Mouse (Mus musculus) liver, postnatal 0 days (tissue): ENCODE results near the gene Rufy1. TPM values are rescaled to one million over a fixed set of nuclear protein-coding genes. Genes with fewer than 3 reads are reported as not detected.

Source experiments
- ATAC-seq: fragments of 200-750 bp; cut with Nextera tagmentation; 2 replicates; pipeline ENCODE4 v1.8.0; 2017; ENCODE audit warnings: mild to moderate bottlenecking, moderate library complexity
- DNase-seq: peaks from one replicate; pipeline ENCODE4 v3.0.0-alpha.2; 2016
- H3K27ac ChIP-seq: fragments of 300-500 bp; sonication (generic); 2 replicates; pipeline ENCODE4 v1.5.1; 2014; ENCODE audit warnings: antibody characterized with exemption, moderate library complexity, mild to moderate bottlenecking, low read depth
- H3K27me3 ChIP-seq: fragments of 300-500 bp; sonication (generic); 2 replicates; pipeline ENCODE4 v1.6.1; 2014; ENCODE audit warnings: low read length, control low read depth, mixed read lengths; ENCODE audit not compliant: insufficient read depth
- H3K36me3 ChIP-seq: fragments of 300-500 bp; sonication (generic); replicated peaks from 2 replicates; pipeline ENCODE4 v1.6.1; 2014; ENCODE audit warnings: mild to moderate bottlenecking, control low read depth, low read length, moderate library complexity, mixed read lengths; ENCODE audit not compliant: insufficient read depth
- H3K4me1 ChIP-seq: fragments of 300-500 bp; sonication (generic); 2 replicates; pipeline ENCODE4 v1.6.1; 2014; ENCODE audit warnings: antibody characterized with exemption, mild to moderate bottlenecking, control low read depth; ENCODE audit not compliant: insufficient read depth
- H3K4me2 ChIP-seq: fragments of 300-500 bp; sonication (generic); 2 replicates; pipeline ENCODE4 v1.6.1; 2014; ENCODE audit warnings: low read depth, mild to moderate bottlenecking, low read length, moderate library complexity, mixed read lengths
- H3K4me3 ChIP-seq: fragments of 300-500 bp; sonication (generic); 2 replicates; pipeline ENCODE4 v1.5.1; 2014; ENCODE audit warnings: low read depth, low read length
- H3K9ac ChIP-seq: fragments of 300-500 bp; sonication (generic); replicated peaks from 2 replicates; pipeline ENCODE4 v1.6.1; 2014; ENCODE audit warnings: mild to moderate bottlenecking, moderate library complexity
- H3K9me3 ChIP-seq: fragments of 300-500 bp; sonication (generic); 2 replicates; pipeline ENCODE4 v1.6.1; 2016; ENCODE audit warnings: mild to moderate bottlenecking, control low read depth, low read length, mixed read lengths
- CTCF ChIP-seq: sonication (generic); IDR thresholded peaks from 2 replicates; pipeline ENCODE4 v1.5.1; 2016; ENCODE audit warnings: antibody characterized with exemption, low read depth
- EP300 ChIP-seq: IDR thresholded peaks from 2 replicates; pipeline ENCODE4 v1.6.1; 2016; ENCODE audit warnings: antibody characterized with exemption, low read depth, mild to moderate bottlenecking
- WGBS: fragments of 180-500 bp; shearing (Covaris S2); extraction: QIAGEN DNeasy Blood & Tissue Kit; methylation state at CpG from one replicate; pipeline ENCODE4 v1.1.7; 2014; ENCODE audit not compliant: insufficient replicate concordance; 5-methylcytosine and 5-hydroxymethylcytosine counted together
- polyA plus RNA-seq: library from polyadenylated mRNA; unstranded; fragments of >200 nt; fragmentation: Nextera tagmentation; extraction: Ambion mirVana; gene quantifications from 2 replicates; pipeline ENCODE4 v1.2.1, GENCODE M21; 2015

Rufy1 gene
- polyA plus RNA-seq, 1 experiment from 2014 or later, result 7.9 TPM

GRCm38 (mm10) chr11:50376911-50377891 is 53.7 kb downstream of the Rufy1 start, which contains the start of gene Hnrnph1:
Hnrnph1 (plus strand) TSS chr11:50376990.
- peak within 1 kb of the TSS; percentile 86 for H3K9ac ChIP-seq
- peaks cover 19% of the 10 kb centered on the region for H3K4me1 ChIP-seq
- H3K36me3 ChIP-seq, result peaks cover 20% of the 10 kb centered on the region
- ATAC-seq (peak; percentile 86), DNase-seq (peak; percentile 99)
- TF ChIP-seq EP300, result peak; percentile 84
- no peak for TF ChIP-seq CTCF
- WGBS, result under 1% methylated on average over 76 of the region's 76 CpGs
- H3K27ac ChIP-seq, result peak within 1 kb of the TSS; percentile 100
- H3K4me2 ChIP-seq, result peak within 1 kb of the TSS; percentile 95
- peak within 1 kb of the TSS; percentile 72 for H3K4me3 ChIP-seq
- no peaks in the 10 kb centered on the region for H3K27me3 ChIP-seq
- H3K9me3 ChIP-seq, result no peaks in the 10 kb centered on the region

GRCm38 (mm10) chr11:50376156-50376790 is 54.7 kb downstream of the Rufy1 start:
- Histone ChIP-seq H3K4me3 (peak overlapping the region; percentile 72), H3K9ac (peak overlapping the region; percentile 85), H3K4me1 (peaks cover 17% of the 10 kb centered on the region), H3K27me3 (no peaks in the 10 kb centered on the region), H3K27ac (peak overlapping the region; percentile 100), H3K9me3 (no peaks in the 10 kb centered on the region), H3K4me2 (peak overlapping the region; percentile 95), H3K36me3 (peaks cover 14% of the 10 kb centered on the region)
- WGBS, result 38% methylated on average over 10 of the region's 10 CpGs
- no peak for DNase-seq
- no peak for ATAC-seq
- TF ChIP-seq EP300, result no peak
- TF ChIP-seq CTCF, result no peak

- ATAC-seq (no peak), DNase-seq (no peak)
- peaks cover 22% of the 10 kb centered on the region for H3K4me1 ChIP-seq
- H3K36me3 ChIP-seq, result peaks cover 12% of the 10 kb centered on the region
- no peak overlapping the region for H3K4me3 ChIP-seq
- 79% methylated on average over 5 of the region's 5 CpGs for WGBS
- TF ChIP-seq CTCF, result no peak
- TF ChIP-seq EP300, result no peak
- no peak overlapping the region for H3K9ac ChIP-seq
- H3K4me2 ChIP-seq, result no peak overlapping the region
- H3K27me3 ChIP-seq, result no peaks in the 10 kb centered on the region
- H3K9me3 ChIP-seq, result no peaks in the 10 kb centered on the region
- H3K27ac ChIP-seq, result no peak overlapping the region
Observed at GRCm38 (mm10) chr11:50375421-50375820, 55.5 kb downstream of the Rufy1 start.

GRCm38 (mm10) chr11:50374286-50375015 is 56.5 kb downstream of the Rufy1 start:
- no peak for TF ChIP-seq EP300
- Histone ChIP-seq H3K4me3 (no peak overlapping the region), H3K4me2 (no peak overlapping the region), H3K27me3 (no peaks in the 10 kb centered on the region), H3K4me1 (peaks cover 18% of the 10 kb centered on the region), H3K9ac (no peak overlapping the region), H3K36me3 (peaks cover 4% of the 10 kb centered on the region), H3K9me3 (no peaks in the 10 kb centered on the region), H3K27ac (no peak overlapping the region)
- WGBS, result 89% methylated on average over 13 of the region's 13 CpGs
- ATAC-seq (no peak), DNase-seq (no peak)

GRCm38 (mm10) chr11:50373621-50374020 is 57.3 kb downstream of the Rufy1 start:
- DNase-seq (no peak), ATAC-seq (no peak)
- no peak overlapping the region for H3K4me2 ChIP-seq
- no peaks in the 10 kb centered on the region for H3K27me3 ChIP-seq
- no peaks in the 10 kb centered on the region for H3K9me3 ChIP-seq
- peaks cover 12% of the 10 kb centered on the region for H3K4me1 ChIP-seq
- no peak overlapping the region for H3K9ac ChIP-seq
- 83% methylated on average over 1 of the region's 1 CpGs for WGBS
- H3K27ac ChIP-seq, result no peak overlapping the region
- H3K36me3 ChIP-seq, result no peaks in the 10 kb centered on the region
- no peak for TF ChIP-seq CTCF
- TF ChIP-seq EP300, result no peak
- H3K4me3 ChIP-seq, result no peak overlapping the region

GRCm38 (mm10) chr11:50373086-50373485 is 57.8 kb downstream of the Rufy1 start:
- H3K4me1 ChIP-seq, result peaks cover 12% of the 10 kb centered on the region
- DNase-seq (no peak), ATAC-seq (no peak)
- H3K36me3 ChIP-seq, result no peaks in the 10 kb centered on the region
- H3K9me3 ChIP-seq, result no peaks in the 10 kb centered on the region
- H3K4me3 ChIP-seq, result no peak overlapping the region
- H3K27me3 ChIP-seq, result no peaks in the 10 kb centered on the region
- H3K4me2 ChIP-seq, result no peak overlapping the region
- no peak overlapping the region for H3K9ac ChIP-seq
- no peak overlapping the region for H3K27ac ChIP-seq
- no peak for TF ChIP-seq CTCF
- TF ChIP-seq EP300, result no peak
